Mouse (Mus musculus) lung, adult 2 months (tissue): ENCODE measurements around the gene Olfr364-ps1. TPM values are rescaled to one million over a fixed set of nuclear protein-coding genes. Genes with fewer than 3 reads are reported as not detected.

Experiments
- DNase-seq: peaks from one replicate; pipeline ENCODE4 v3.0.0; 2022
- H3K4me1 ChIP-seq: fragments of 200-500 bp; 2 replicates; pipeline ENCODE4 v1.6.1; 2011; ENCODE audit warnings: low read length; ENCODE audit not compliant: control insufficient read depth, insufficient read depth
- H3K4me3 ChIP-seq: fragments of 200-500 bp; replicated peaks from 2 replicates; pipeline ENCODE3; 2011; ENCODE audit warnings: low read depth, mild to moderate bottlenecking, control low read depth, low read length; ENCODE audit errors: extremely low read depth
- CTCF ChIP-seq: fragments of 200-500 bp; IDR thresholded peaks from 2 replicates; pipeline ENCODE4 v1.5.1; 2011; ENCODE audit warnings: mild to moderate bottlenecking, low read length, control low read depth; ENCODE audit not compliant: insufficient read depth
- POLR2A ChIP-seq: fragments of 200-500 bp; IDR thresholded peaks from 2 replicates; pipeline ENCODE4 v1.6.1; 2011; ENCODE audit warnings: low read depth, mild to moderate bottlenecking, control low read depth, low read length, borderline replicate concordance; ENCODE audit errors: extremely low read depth
- WGBS: fragments of 180-500 bp; shearing (Covaris S2); methylation state at CpG from one replicate; pipeline ENCODE4 v1.1.7; 2018; 5-methylcytosine and 5-hydroxymethylcytosine counted together
- polyA plus RNA-seq: library from polyadenylated mRNA; depleted of rRNA; stranded (reverse); fragments of >200 nt; gene quantifications from 2 replicates; pipeline ENCODE4 v1.2.3, GENCODE M21; 2012; rRNA removed

Olfr364-ps1 gene
- not detected in 2 replicates for polyA plus RNA-seq

- no peak for TF ChIP-seq POLR2A
- no peak for TF ChIP-seq CTCF
- Histone ChIP-seq H3K4me1 (no peaks in the 10 kb centered on the region), H3K4me3 (no peak within 1 kb of the TSS)
- no peak for DNase-seq
- WGBS = 78% methylated on average over 3 of the region's 3 CpGs
These were observed at the start of gene Olfr364-ps1 for GRCm38 (mm10) chr2:37139022-37139421. Gene Olfr364-ps1, plus strand, starts transcription at chr2:37139322.

GRCm38 (mm10) chr2:37117810-37118209 is 21.3 kb upstream of the Olfr364-ps1 start, which contains the start of gene Olfr362:
Gene Olfr362, minus strand, starts transcription at chr2:37117910.
- no peak for DNase-seq
- 85% methylated on average over 1 of the region's 1 CpGs for WGBS
- H3K4me3 ChIP-seq = no peak within 1 kb of the TSS
- no peak for TF ChIP-seq POLR2A
- no peak for TF ChIP-seq CTCF
- no peaks in the 10 kb centered on the region for H3K4me1 ChIP-seq

GRCm38 (mm10) chr2:37187898-37188297 is 48.8 kb downstream of the Olfr364-ps1 start, which contains the start of gene Olfr365:
Gene Olfr365, plus strand, starts transcription at chr2:37188198.
- Histone ChIP-seq H3K4me3 (no peak within 1 kb of the TSS), H3K4me1 (no peaks in the 10 kb centered on the region)
- no peak for DNase-seq
- 72% methylated on average over 3 of the region's 3 CpGs for WGBS
- TF ChIP-seq CTCF (no peak), POLR2A (no peak)

Other genes starting within 250 kb of the Olfr364-ps1 start
- gene Olfr353, start 246.4 kb upstream of the Olfr364-ps1 start, polyA plus RNA-seq = not detected in 2 replicates
- not detected in 2 replicates for gene Olfr354, start 233.6 kb upstream of the Olfr364-ps1 start, polyA plus RNA-seq
- gene Olfr355, start 210.4 kb upstream of the Olfr364-ps1 start, polyA plus RNA-seq = not detected in 2 replicates
- gene Olfr356, start 202.2 kb upstream of the Olfr364-ps1 start, polyA plus RNA-seq = not detected in 2 replicates
- not detected in 2 replicates for gene Olfr357, start 145.5 kb upstream of the Olfr364-ps1 start, polyA plus RNA-seq
- gene Olfr358, start 130.0 kb upstream of the Olfr364-ps1 start, polyA plus RNA-seq = not detected in 2 replicates
- gene Olfr360, start 73.6 kb upstream of the Olfr364-ps1 start, polyA plus RNA-seq = not detected in 2 replicates
- not detected in 2 replicates for gene Olfr361, start 50.0 kb upstream of the Olfr364-ps1 start, polyA plus RNA-seq
- gene Olfr362, start 21.4 kb upstream of the Olfr364-ps1 start, polyA plus RNA-seq = not detected in 2 replicates
- gene Olfr365, start 48.9 kb downstream of the Olfr364-ps1 start, polyA plus RNA-seq = not detected in 2 replicates
- gene Olfr366, start 72.3 kb downstream of the Olfr364-ps1 start, polyA plus RNA-seq = not detected in 2 replicates
- not detected in 2 replicates for gene Olfr368, start 187.2 kb downstream of the Olfr364-ps1 start, polyA plus RNA-seq
- 8.7 and 14.6 TPM in 2 replicates for gene Pdcl, start 220.0 kb downstream of the Olfr364-ps1 start, polyA plus RNA-seq